Mouse (Mus musculus) testis, adult 2 months (tissue): Measurements from ENCODE around the gene Notch1.

ENCODE experiments used
- CTCF ChIP-seq: fragments of 200-500 bp; IDR thresholded peaks from 2 replicates; pipeline ENCODE4 v1.5.1; 2012; ENCODE audit warnings: low read depth, mild to moderate bottlenecking, inconsistent platforms, low read length, moderate library complexity; ENCODE audit not compliant: control insufficient read depth, insufficient read depth, insufficient replicate concordance
- POLR2A ChIP-seq: fragments of 200-500 bp; IDR thresholded peaks from 2 replicates; pipeline ENCODE4 v1.6.1; 2012; ENCODE audit warnings: low read depth, mild to moderate bottlenecking, inconsistent platforms, low read length, moderate library complexity; ENCODE audit not compliant: control insufficient read depth

- TF ChIP-seq CTCF: no peak
- TF ChIP-seq POLR2A: no peak
These were observed 16.8 kb upstream of the Notch1 start for GRCm38 (mm10) chr2:26533249-26533648.
